In genomic region chr7:24760211-24760610, GRCm38 (mm10) we compare ENCODE assay signal across 18 mouse cellular contexts. TPM values are rescaled to one million over a fixed set of nuclear protein-coding genes. Genes with fewer than 3 reads are reported as not detected.
"Had no signal": no experiment of that assay in that cellular context is flagged by ENCODE, and none has a peak within 500 bp of the region (broad histone marks: within the 10 kb centered on the region; RNA-seq: fewer than 3 reads in every experiment).

Cd177 (minus strand) TSS chr7:24760311.

- H3K9me3 ChIP-seq: limb, embryonic 15.5 days; megakaryocyte, embryonic 14.5 days; midbrain, embryonic 13.5 days; neural tube, embryonic 15.5 days; stomach, embryonic 15.5 days had no signal

- DNase-seq: kidney, postnatal 10 days; layer of hippocampus, adult 9-11 months; layer of hippocampus, postnatal 36 days; lung, adult 18-20 months; lung, postnatal 36 days; spleen, adult 18-20 months; thymus, postnatal 36 days had no signal

- H3K36me3 ChIP-seq: limb, embryonic 15.5 days; midbrain, embryonic 13.5 days; neural tube, embryonic 15.5 days; stomach, embryonic 15.5 days had no signal

- ATAC-seq: inflammation-experienced regulatory T-cells, adult 6 months; intestine, postnatal 0 days; midbrain, embryonic 13.5 days had no signal

- H3K27ac ChIP-seq: limb, embryonic 15.5 days; midbrain, embryonic 13.5 days; neural tube, embryonic 15.5 days; stomach, embryonic 15.5 days had no signal

- H3K4me2 ChIP-seq: limb, embryonic 15.5 days; midbrain, embryonic 13.5 days; neural tube, embryonic 15.5 days; stomach, embryonic 15.5 days had no signal

- H3K9ac ChIP-seq: limb, embryonic 15.5 days; midbrain, embryonic 13.5 days; neural tube, embryonic 15.5 days; stomach, embryonic 15.5 days had no signal

- H3K27me3 ChIP-seq: limb, embryonic 15.5 days; midbrain, embryonic 13.5 days; neural tube, embryonic 15.5 days; stomach, embryonic 15.5 days had no signal

- H3K4me3 ChIP-seq: limb, embryonic 15.5 days; megakaryocyte, embryonic 14.5 days; midbrain, embryonic 13.5 days; neural tube, embryonic 15.5 days; stomach, embryonic 15.5 days had no signal

- H3K4me1 ChIP-seq: limb, embryonic 15.5 days; megakaryocyte, embryonic 14.5 days; midbrain, embryonic 13.5 days; neural tube, embryonic 15.5 days; stomach, embryonic 15.5 days had no signal

RNA-seq across cellular contexts. Expression of gene Cd177, which starts in this region (rescaled TPM):
- total RNA-seq: layer of hippocampus, postnatal 36 days; left cerebral cortex, adult 8-10 months; left cerebral cortex, postnatal 25 days had no signal
- polyA plus RNA-seq: inflammation-experienced regulatory T-cells, adult 6 months; limb, embryonic 11.5 days; neural tube, embryonic 11.5 days had no signal
